Mouse (Mus musculus) MEL (cell line): ENCODE results near the gene Pole4. TPM values are rescaled to one million over a fixed set of nuclear protein-coding genes. Genes with fewer than 3 reads are reported as not detected.

ENCODE experiments used
- DNase-seq: peaks from one replicate; pipeline ENCODE4 v3.0.0; 2011; ENCODE audit warnings: low read depth, low spot score
- H3K27ac ChIP-seq: 2 replicates; pipeline ENCODE4 v1.5.1; 2012; ENCODE audit warnings: low read depth, mild to moderate bottlenecking, control low read depth, low read length, moderate library complexity; ENCODE audit not compliant: control insufficient read depth
- H3K27me3 ChIP-seq, 2 experiments: fragments of 150-350 bp in 1 of 2; sonication (generic) in 1 of 2; 2 replicates each; pipeline ENCODE4 v1.6.1; 2012; ENCODE audit warnings: low read length in 2 of 2, mild to moderate bottlenecking in 2 of 2, improper control_type of control experiment in 1 of 2, moderate library complexity in 1 of 2; ENCODE audit not compliant: insufficient read depth in 2 of 2, control insufficient read depth in 1 of 2
- H3K36me3 ChIP-seq, 2 experiments: 2 replicates each; pipeline ENCODE4 v1.6.1; 2012 to 2014; ENCODE audit warnings: low read length in 2 of 2, improper control_type of control experiment in 1 of 2, inconsistent platforms in 1 of 2, mild to moderate bottlenecking in 1 of 2; ENCODE audit not compliant: insufficient read depth in 2 of 2, control insufficient read depth in 1 of 2
- H3K4me1 ChIP-seq, 2 experiments: fragments of 150-350 bp in 1 of 2; sonication (generic) in 1 of 2; 2 replicates each; pipeline ENCODE4 v1.6.1; 2012; ENCODE audit warnings: low read length in 2 of 2, improper control_type of control experiment in 1 of 2, mild to moderate bottlenecking in 1 of 2; ENCODE audit not compliant: insufficient read depth in 2 of 2, control insufficient read depth in 1 of 2
- H3K4me3 ChIP-seq, 2 experiments: fragments of 150-350 bp in 1 of 2; sonication (generic) in 1 of 2; 2 replicates each; pipeline ENCODE4 v1.5.1; 2012; ENCODE audit warnings: low read depth in 2 of 2, low read length in 2 of 2, mild to moderate bottlenecking in 2 of 2, moderate library complexity in 2 of 2, control low read depth in 1 of 2, improper control_type of control experiment in 1 of 2; ENCODE audit not compliant: control insufficient read depth in 1 of 2, insufficient read depth in 1 of 2
- H3K79me2 ChIP-seq: 2 replicates; pipeline ENCODE4 v1.6.1; 2012; ENCODE audit warnings: mild to moderate bottlenecking, low read length, moderate library complexity; ENCODE audit not compliant: control insufficient read depth, poor library complexity, insufficient read depth
- H3K9ac ChIP-seq: 2 replicates; pipeline ENCODE4 v1.6.1; 2012; ENCODE audit warnings: low read depth, mild to moderate bottlenecking, control low read depth, low read length, moderate library complexity; ENCODE audit not compliant: control insufficient read depth, poor library complexity, severe bottlenecking
- H3K9me3 ChIP-seq: fragments of 150-350 bp; sonication (generic); replicated peaks from 2 replicates; pipeline ENCODE4 v1.6.1; 2012; ENCODE audit warnings: mild to moderate bottlenecking, low read length, improper control_type of control experiment, moderate library complexity; ENCODE audit not compliant: insufficient read depth
- BHLHE40 ChIP-seq: IDR thresholded peaks from 2 replicates; pipeline ENCODE4 v1.6.1; 2012; ENCODE audit warnings: low read depth, mild to moderate bottlenecking, inconsistent platforms, low read length, improper control_type of control experiment, borderline replicate concordance
- CTCF ChIP-seq, 3 experiments: IDR thresholded peaks in 2 of 3; conservative IDR thresholded peaks in 1 of 3; 2 replicates each; pipeline ENCODE4 v1.5.1; 2011 to 2012; ENCODE audit warnings: low read length in 3 of 3, low read depth in 2 of 3, mild to moderate bottlenecking in 2 of 3, improper control_type of control experiment in 1 of 3, inconsistent platforms in 1 of 3, mixed read lengths in 1 of 3, moderate library complexity in 1 of 3; ENCODE audit not compliant: control insufficient read depth in 1 of 3, insufficient read depth in 1 of 3, poor library complexity in 1 of 3, severe bottlenecking in 1 of 3
- E2F4 ChIP-seq: IDR thresholded peaks from 2 replicates; pipeline ENCODE4 v1.6.1; 2011; ENCODE audit warnings: low read depth, low read length, improper control_type of control experiment, borderline replicate concordance
- EP300 ChIP-seq, 2 experiments: IDR thresholded peaks; 2 replicates each; pipeline ENCODE4 v1.6.1; 2011; ENCODE audit warnings: improper control_type of control experiment in 2 of 2, low read length in 2 of 2, low read depth in 1 of 2, mild to moderate bottlenecking in 1 of 2
- ETS1 ChIP-seq: IDR thresholded peaks from 2 replicates; pipeline ENCODE4 v1.6.1; 2012; ENCODE audit warnings: low read depth, mild to moderate bottlenecking, inconsistent platforms, low read length, improper control_type of control experiment, moderate library complexity
- GABPA ChIP-seq: IDR thresholded peaks from 2 replicates; pipeline ENCODE4 v1.6.1; 2012; ENCODE audit warnings: low read depth, mild to moderate bottlenecking, inconsistent platforms, low read length, improper control_type of control experiment, moderate library complexity
- JUND ChIP-seq: IDR thresholded peaks from 2 replicates; pipeline ENCODE4 v1.6.1; 2011; ENCODE audit warnings: low read depth, mild to moderate bottlenecking, improper control_type of control experiment, low read length
- KAT2A ChIP-seq: conservative IDR thresholded peaks from 2 replicates; pipeline ENCODE4 v1.6.1; 2012; ENCODE audit warnings: low read depth, low read length, improper control_type of control experiment, inconsistent platforms
- MAX ChIP-seq: IDR thresholded peaks from 2 replicates; pipeline ENCODE4 v1.6.1; 2011; ENCODE audit warnings: low read length, improper control_type of control experiment
- MXI1 ChIP-seq: IDR thresholded peaks from 2 replicates; pipeline ENCODE4 v1.6.1; 2011; ENCODE audit warnings: mild to moderate bottlenecking, low read depth, low read length, improper control_type of control experiment
- MYB ChIP-seq: IDR thresholded peaks from 2 replicates; pipeline ENCODE4 v1.6.1; 2011; ENCODE audit warnings: mild to moderate bottlenecking, low read depth, low read length, improper control_type of control experiment
- MYC ChIP-seq: IDR thresholded peaks from 2 replicates; pipeline ENCODE4 v1.6.1; 2011; ENCODE audit warnings: low read depth, mild to moderate bottlenecking, low read length, improper control_type of control experiment, moderate library complexity
- NELFE ChIP-seq: IDR thresholded peaks from 2 replicates; pipeline ENCODE4 v1.6.1; 2011; ENCODE audit warnings: low read depth, low read length, improper control_type of control experiment
- POLR2AphosphoS2 ChIP-seq: IDR thresholded peaks from 2 replicates; pipeline ENCODE4 v1.6.1; 2011; ENCODE audit warnings: low read length, improper control_type of control experiment
- RAD21 ChIP-seq: IDR thresholded peaks from 2 replicates; pipeline ENCODE4 v1.6.1; 2011; ENCODE audit warnings: mild to moderate bottlenecking, low read depth, low read length, improper control_type of control experiment
- SIN3A ChIP-seq: IDR thresholded peaks from 2 replicates; pipeline ENCODE4 v1.6.1; 2012; ENCODE audit warnings: low read length, improper control_type of control experiment, inconsistent platforms
- SMC3 ChIP-seq: IDR thresholded peaks from 2 replicates; pipeline ENCODE4 v1.6.1; 2011; ENCODE audit warnings: low read depth, low read length, improper control_type of control experiment
- TAL1 ChIP-seq: IDR thresholded peaks from 2 replicates; pipeline ENCODE4 v1.6.1; 2012; ENCODE audit warnings: mild to moderate bottlenecking, inconsistent platforms, low read length, moderate library complexity, mixed read lengths
- TBP ChIP-seq: IDR thresholded peaks from 2 replicates; pipeline ENCODE4 v1.8.0; 2011; ENCODE audit warnings: low read depth, low read length, improper control_type of control experiment
- TCF12 ChIP-seq: IDR thresholded peaks from 2 replicates; pipeline ENCODE4 v1.6.1; 2014; ENCODE audit warnings: low read depth, mild to moderate bottlenecking, inconsistent platforms, low read length, improper control_type of control experiment, moderate library complexity
- UBTF ChIP-seq: IDR thresholded peaks from 2 replicates; pipeline ENCODE4 v1.6.1; 2012; ENCODE audit warnings: low read depth, mild to moderate bottlenecking, inconsistent platforms, low read length, improper control_type of control experiment, moderate library complexity, borderline replicate concordance; ENCODE audit not compliant: insufficient read depth
- USF1 ChIP-seq: IDR thresholded peaks from 2 replicates; pipeline ENCODE4 v1.6.1; 2014; ENCODE audit warnings: low read depth, mild to moderate bottlenecking, inconsistent platforms, low read length, improper control_type of control experiment, moderate library complexity
- USF2 ChIP-seq, 2 experiments: IDR thresholded peaks; 2 replicates each; pipeline ENCODE4 v1.6.1; 2011 to 2012; ENCODE audit warnings: improper control_type of control experiment in 2 of 2, low read length in 2 of 2, borderline replicate concordance in 1 of 2, inconsistent platforms in 1 of 2, low read depth in 1 of 2, mild to moderate bottlenecking in 1 of 2; ENCODE audit not compliant: insufficient read depth in 1 of 2
- ZC3H11A ChIP-seq: IDR thresholded peaks from 2 replicates; pipeline ENCODE4 v1.6.1; 2012; ENCODE audit warnings: low read depth, mild to moderate bottlenecking, inconsistent platforms, low read length, improper control_type of control experiment
- ZKSCAN1 ChIP-seq: IDR thresholded peaks from 2 replicates; pipeline ENCODE4 v1.6.1; 2012; ENCODE audit warnings: low read depth, mild to moderate bottlenecking, inconsistent platforms, low read length, improper control_type of control experiment, moderate library complexity
- polyA plus RNA-seq, 2 experiments: library from polyadenylated mRNA; stranded (reverse) in 1 of 2; unstranded in 1 of 2; fragments of >175 nt in 1 of 2; fragments of >200 nt in 1 of 2; gene quantifications; 2 replicates each; pipeline versions ENCODE4 v1.2.1 to v1.2.4; 2012; ENCODE audit warnings: low replicate concordance in 2 of 2, low read depth in 1 of 2; ENCODE audit not compliant: insufficient read length in 2 of 2, insufficient read depth in 1 of 2, missing spikeins in 1 of 2
- total RNA-seq: library from RNA; depleted of rRNA; stranded (reverse); fragments of 300-350 nt; gene quantifications from 2 replicates; pipeline ENCODE4 v1.2.3, GENCODE M21; 2012

Gene Pole4
- total and polyA plus RNA-seq, 3 experiments, result 67.2 to 76.7 TPM; not detected in 1

DNA sequence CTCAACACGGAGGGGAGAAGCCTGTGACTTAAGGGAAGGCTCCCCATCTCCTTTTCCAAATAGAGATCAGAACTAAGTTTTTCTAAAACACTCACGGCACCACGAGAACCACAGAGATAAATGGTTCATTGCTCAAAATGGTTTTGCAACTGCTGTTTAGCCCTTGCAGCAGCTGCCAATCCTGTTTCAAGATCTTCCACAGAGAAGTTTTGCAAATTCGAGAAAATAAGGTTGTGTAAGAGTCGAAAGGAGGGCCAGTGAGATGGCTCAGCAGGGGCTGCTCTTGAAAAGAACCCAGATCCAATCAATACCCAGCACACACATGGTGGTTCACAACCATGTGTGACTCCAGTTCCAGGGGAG lies 36.3 kb upstream of the Pole4 start (continued):
- TF ChIP-seq NELFE (no peak), CTCF (IDR thresholded peaks at IDR 0.05 in 2 of 3, conservative IDR thresholded peaks at IDR 0.05 in 1 of 3; ENCODE audit: control insufficient read depth in 1 of 3, insufficient read depth in 1 of 3, low read depth in 2 of 3, low read length in 3 of 3, poor library complexity in 1 of 3, severe bottlenecking in 1 of 3) (no peak)

DNA sequence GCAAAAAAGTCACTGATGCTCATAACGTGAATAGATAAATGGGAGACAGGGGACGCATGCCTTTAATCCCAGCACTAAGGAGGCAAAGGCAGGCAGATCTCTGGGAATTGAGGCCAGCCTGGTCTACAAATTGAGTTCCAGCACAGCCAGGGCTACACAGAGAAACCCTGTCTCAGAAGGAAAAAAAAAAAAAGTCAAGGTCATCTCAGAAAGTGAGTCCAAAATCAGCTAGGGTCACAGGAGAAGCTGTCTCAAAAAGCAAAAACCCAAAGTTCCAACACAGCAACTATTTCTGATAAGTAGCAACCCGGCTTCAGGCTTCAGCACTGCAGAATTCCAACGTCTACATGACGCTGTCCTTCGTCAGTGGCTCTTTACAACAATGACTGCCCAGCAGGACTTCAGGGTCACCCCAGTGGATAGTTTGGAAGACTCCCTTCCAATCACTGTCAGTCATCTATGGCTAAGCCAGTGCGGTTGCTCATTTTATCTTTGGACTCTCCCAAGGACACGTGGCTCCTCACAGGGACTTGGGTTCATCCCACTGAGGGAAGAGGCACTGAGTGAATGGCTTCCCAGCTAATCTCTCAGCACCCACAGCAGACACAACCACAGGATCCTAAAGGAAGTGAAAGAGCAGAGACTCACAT lies 35.8 kb upstream of the Pole4 start:
- no peak overlapping the region for H3K9ac ChIP-seq

DNA sequence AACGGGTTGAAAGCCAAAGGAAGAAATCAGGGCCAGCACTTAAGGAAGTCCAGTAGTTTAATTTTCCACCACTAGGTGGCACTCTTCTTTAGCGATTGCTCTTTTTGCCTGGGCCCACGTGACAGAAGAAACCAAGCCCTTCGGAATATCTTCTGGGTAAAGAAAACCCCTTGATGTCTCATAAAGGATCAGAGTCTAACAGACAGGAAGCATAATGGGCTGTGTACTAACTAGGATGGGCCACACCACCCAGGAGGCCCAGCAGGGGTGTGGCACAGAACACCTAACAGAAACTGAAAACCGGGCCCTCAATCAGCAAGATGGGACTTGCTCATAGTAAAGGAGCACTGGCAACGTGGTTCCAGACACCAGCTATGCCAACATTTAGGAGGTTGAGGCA lies 35.1 kb upstream of the Pole4 start:
- peak; percentile 84 for DNase-seq
- Histone ChIP-seq H3K4me3 (no peak overlapping the region), H3K27ac (no peak overlapping the region), H3K36me3 (peaks cover 0 to 12% of the 10 kb centered on the region in 2 experiments; a peak in 2 of 4 replicates), H3K79me2 (no peaks in the 10 kb centered on the region), H3K4me1 (no peaks in the 10 kb centered on the region), H3K27me3 (no peaks in the 10 kb centered on the region), H3K9me3 (no peaks in the 10 kb centered on the region), H3K9ac (no peak overlapping the region)
- no peak for TF ChIP-seq POLR2AphosphoS2
- no peak for TF ChIP-seq TAL1
- TF ChIP-seq BHLHE40, result peak; percentile 66; the same call in 1 of the 2 replicates
- peak; percentile 62 to 83 for TF ChIP-seq USF2 (IDR thresholded peaks at IDR 0.05; ENCODE audit: borderline replicate concordance in 1 of 2, insufficient read depth in 1 of 2, low read depth in 1 of 2, low read length in 2 of 2)
- TF ChIP-seq MYC, result peak; percentile 65; the same call in 1 of the 2 replicates
- peak; percentile 24; the same call in 1 of the 2 replicates for TF ChIP-seq SIN3A
- TF ChIP-seq MAX, result peak; percentile 88
- no peak for TF ChIP-seq E2F4
- peak; percentile 95 for TF ChIP-seq USF1
- TF ChIP-seq RAD21, result peak; percentile 81
- peak; percentile 53; the same call in 1 of the 2 replicates for TF ChIP-seq MXI1
- TF ChIP-seq CTCF (IDR thresholded peaks at IDR 0.05 in 2 of 3, conservative IDR thresholded peaks at IDR 0.05 in 1 of 3; ENCODE audit: control insufficient read depth in 1 of 3, insufficient read depth in 1 of 3, low read depth in 2 of 3, low read length in 3 of 3, poor library complexity in 1 of 3, severe bottlenecking in 1 of 3), result peak; percentile 59 to 84 (median 71)
- no peak for TF ChIP-seq EP300 (IDR thresholded peaks at IDR 0.05; ENCODE audit: low read depth in 1 of 2, low read length in 2 of 2)
- peak; percentile 61 for TF ChIP-seq ZC3H11A
- TF ChIP-seq SMC3, result peak; percentile 83

More for the DNA sequence above, 35.8 kb upstream of the Pole4 start:
- Histone ChIP-seq H3K9me3 (no peaks in the 10 kb centered on the region), H3K27me3 (no peaks in the 10 kb centered on the region), H3K36me3 (peaks cover 0 to 13% of the 10 kb centered on the region in 2 experiments; a peak in 2 of 4 replicates), H3K4me1 (no peaks in the 10 kb centered on the region), H3K79me2 (no peaks in the 10 kb centered on the region), H3K4me3 (no peak overlapping the region)
- no peak for DNase-seq
- no peak for TF ChIP-seq MXI1
- no peak for TF ChIP-seq UBTF
- no peak for TF ChIP-seq TAL1
- no peak for TF ChIP-seq KAT2A
- TF ChIP-seq ZKSCAN1, result no peak
- no peak for TF ChIP-seq USF1
- TF ChIP-seq EP300 (IDR thresholded peaks at IDR 0.05; ENCODE audit: low read depth in 1 of 2, low read length in 2 of 2), result no peak
- no peak for TF ChIP-seq TBP
- TF ChIP-seq POLR2AphosphoS2, result no peak
- TF ChIP-seq JUND, result no peak
- no peak for TF ChIP-seq GABPA
- TF ChIP-seq MYB, result no peak
- TF ChIP-seq BHLHE40, result no peak
- no peak for TF ChIP-seq CTCF (IDR thresholded peaks at IDR 0.05 in 2 of 3, conservative IDR thresholded peaks at IDR 0.05 in 1 of 3; ENCODE audit: control insufficient read depth in 1 of 3, insufficient read depth in 1 of 3, low read depth in 2 of 3, low read length in 3 of 3, poor library complexity in 1 of 3, severe bottlenecking in 1 of 3)
- no peak for TF ChIP-seq TCF12
- TF ChIP-seq ETS1, result no peak
- TF ChIP-seq, all 39 proteins: peak for 0
- H3K27ac ChIP-seq, result no peak overlapping the region
